Mouse (Mus musculus) bone marrow, adult 2 months (tissue): Measurements from ENCODE around the gene Pdxp.

ENCODE experiments used
- CTCF ChIP-seq: fragments of 200-500 bp; IDR thresholded peaks from 2 replicates; pipeline ENCODE4 v1.5.1; 2011; ENCODE audit warnings: low read length, control low read depth; ENCODE audit not compliant: control insufficient read depth, insufficient read depth
- POLR2A ChIP-seq: fragments of 200-500 bp; IDR thresholded peaks from 2 replicates; pipeline ENCODE4 v1.6.1; 2011; ENCODE audit warnings: low read depth, mild to moderate bottlenecking, control low read depth, low read length, borderline replicate concordance; ENCODE audit not compliant: control insufficient read depth

- TF ChIP-seq CTCF = no peak
- TF ChIP-seq POLR2A = no peak
These were observed 38.7 kb upstream of the Pdxp start for GRCm38 (mm10) chr15:78874989-78875388.
